17 mouse cellular contexts compared by ENCODE assay signal in the genomic region with DNA sequence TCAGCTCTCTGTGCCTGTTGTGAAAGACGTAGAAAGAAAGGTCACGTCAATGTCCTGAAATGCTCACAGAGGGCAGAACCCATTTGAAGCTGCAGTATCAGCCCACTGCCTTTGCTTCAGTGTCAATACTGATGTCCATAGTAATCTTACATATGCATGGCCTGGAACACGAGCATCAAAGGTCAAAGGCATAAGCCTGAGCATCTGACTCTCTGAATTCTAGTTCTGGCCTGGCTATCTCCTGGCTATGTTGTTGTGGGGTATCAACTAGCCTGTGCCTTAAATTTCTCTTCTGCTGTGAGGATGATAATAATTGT.
A peak's percentile ranks its signal among the peaks of the same experiment; 100 is the strongest.
DNase-seq lines count a peak whose midpoint lies in the region; ATAC-seq and TF ChIP-seq lines count a peak whose summit lies in the region.
"Had no signal": no experiment of that assay in that cellular context is flagged by ENCODE, and none has a peak within 500 bp of the region (broad histone marks: within the 10 kb centered on the region; RNA-seq: fewer than 3 reads in every experiment).

No protein-coding gene starts in this region.

- TF ChIP-seq CTCF in left cerebral cortex, adult 2 months (IDR thresholded peaks at IDR 0.05) = no peak

- H3K27me3 ChIP-seq in hindbrain, embryonic 14.5 days (ENCODE audit: control insufficient read depth, insufficient read depth, low read length) = no peaks in the 10 kb centered on the region
- no peaks in the 10 kb centered on the region for H3K27me3 ChIP-seq in midbrain, embryonic 15.5 days (replicated peaks)
- H3K27me3 ChIP-seq: intestine, embryonic 15.5 days; liver, embryonic 12.5 days; lung, embryonic 15.5 days; stomach, embryonic 15.5 days had no signal

- 8% methylated on average over 3 of the region's 3 CpGs for WGBS in hindbrain, embryonic 14.5 days
- 6% methylated on average over 3 of the region's 3 CpGs for WGBS in midbrain, embryonic 15.5 days

- no peaks in the 10 kb centered on the region for H3K9me3 ChIP-seq in hindbrain, embryonic 14.5 days (ENCODE audit: control insufficient read depth, low read length)
- no peaks in the 10 kb centered on the region for H3K9me3 ChIP-seq in midbrain, embryonic 15.5 days
- H3K9me3 ChIP-seq: intestine, embryonic 15.5 days; limb, embryonic 10.5 days; liver, embryonic 12.5 days; lung, embryonic 15.5 days; stomach, embryonic 15.5 days had no signal

- no peak for DNase-seq in left cerebral cortex, adult 2 months (ENCODE audit: extremely low spot score in 1 of 2, low spot score in 2 of 2)
- DNase-seq in left cerebral cortex, postnatal 25 days (ENCODE audit: low spot score in 2 of 2) = no peak
- DNase-seq in hindbrain, embryonic 14.5 days (ENCODE audit: low spot score) = no peak
- no peak for DNase-seq in urinary bladder, postnatal 4 days (ENCODE audit: low spot score in 2 of 2)
- DNase-seq in gastrocnemius, postnatal 14 days = no peak
- no peak for DNase-seq in retina, embryonic 14.5 days (ENCODE audit: low spot score)
- DNase-seq: adrenal gland, postnatal 10 days; heart, adult 18-20 months; heart, postnatal 10 days had no signal

- no peak overlapping the region for H3K4me2 ChIP-seq in hindbrain, embryonic 14.5 days (replicated peaks)
- peak overlapping the region; percentile 24; the same call in 1 of the 2 replicates for H3K4me2 ChIP-seq in midbrain, embryonic 15.5 days
- H3K4me2 ChIP-seq: intestine, embryonic 15.5 days; liver, embryonic 12.5 days; lung, embryonic 15.5 days; stomach, embryonic 15.5 days had no signal

- peak overlapping the region; percentile 48 for H3K27ac ChIP-seq in left cerebral cortex, adult 2 months
- peak overlapping the region; percentile 90 for H3K27ac ChIP-seq in hindbrain, embryonic 14.5 days
- H3K27ac ChIP-seq in midbrain, embryonic 15.5 days = peak overlapping the region; percentile 93
- H3K27ac ChIP-seq: intestine, embryonic 15.5 days; kidney, postnatal 0 days; limb, embryonic 10.5 days; liver, embryonic 12.5 days; lung, embryonic 15.5 days; stomach, embryonic 15.5 days had no signal

- intact Hi-C loops in left cerebral cortex, adult 2 months (cut with DNase I) = no loop called here
- intact Hi-C loops in left cerebral cortex, postnatal 25 days (cut with DNase I) = loop anchor here (10.0 kb wide), 1 partner anchor 136 kb away; no protein-coding TSS in a partner anchor
- intact Hi-C loops in gastrocnemius, postnatal 14 days (cut with DNase I; ENCODE audit: low total_unique reads) = no loop called here

- no peaks in the 10 kb centered on the region for H3K36me3 ChIP-seq in hindbrain, embryonic 14.5 days (replicated peaks; ENCODE audit: control insufficient read depth, insufficient read depth)
- no peaks in the 10 kb centered on the region for H3K36me3 ChIP-seq in midbrain, embryonic 15.5 days (replicated peaks)
- H3K36me3 ChIP-seq: intestine, embryonic 15.5 days; limb, embryonic 10.5 days; liver, embryonic 12.5 days; lung, embryonic 15.5 days; stomach, embryonic 15.5 days had no signal

- peaks cover 31% of the 10 kb centered on the region for H3K4me1 ChIP-seq in hindbrain, embryonic 14.5 days (replicated peaks; ENCODE audit: control insufficient read depth, insufficient read depth, low read length)
- H3K4me1 ChIP-seq in midbrain, embryonic 15.5 days = peaks cover 35% of the 10 kb centered on the region
- H3K4me1 ChIP-seq: intestine, embryonic 15.5 days; limb, embryonic 10.5 days; liver, embryonic 12.5 days; lung, embryonic 15.5 days; stomach, embryonic 15.5 days had no signal

- no peak for ATAC-seq in hindbrain, embryonic 14.5 days (ENCODE audit: low FRiP score)
- ATAC-seq in midbrain, embryonic 15.5 days (replicated peaks) = peak; percentile 75
- no peak for ATAC-seq in erythroblast, adult 5-6 weeks (replicated peaks; ENCODE audit: low FRiP score, poor library complexity, severe bottlenecking)
- ATAC-seq: intestine, embryonic 15.5 days; liver, embryonic 12.5 days had no signal

- no peak overlapping the region for H3K4me3 ChIP-seq in left cerebral cortex, adult 2 months
- H3K4me3 ChIP-seq in hindbrain, embryonic 14.5 days (replicated peaks; ENCODE audit: low read length) = no peak overlapping the region
- H3K4me3 ChIP-seq in midbrain, embryonic 15.5 days = no peak overlapping the region
- H3K4me3 ChIP-seq: intestine, embryonic 15.5 days; limb, embryonic 10.5 days; liver, embryonic 12.5 days; lung, embryonic 15.5 days; stomach, embryonic 15.5 days had no signal

- H3K9ac ChIP-seq in hindbrain, embryonic 14.5 days = no peak overlapping the region
- H3K9ac ChIP-seq in midbrain, embryonic 15.5 days = no peak overlapping the region
- H3K9ac ChIP-seq: intestine, embryonic 15.5 days; liver, embryonic 12.5 days; lung, embryonic 15.5 days; stomach, embryonic 15.5 days had no signal
